Mouse (Mus musculus): Measurements from ENCODE around the gene Grb10. TPM values are rescaled to one million over a fixed set of nuclear protein-coding genes. Genes with fewer than 3 reads are reported as not detected.

Grb10 gene
- polyA plus RNA-seq, 1 experiment = 784 TPM

DNA sequence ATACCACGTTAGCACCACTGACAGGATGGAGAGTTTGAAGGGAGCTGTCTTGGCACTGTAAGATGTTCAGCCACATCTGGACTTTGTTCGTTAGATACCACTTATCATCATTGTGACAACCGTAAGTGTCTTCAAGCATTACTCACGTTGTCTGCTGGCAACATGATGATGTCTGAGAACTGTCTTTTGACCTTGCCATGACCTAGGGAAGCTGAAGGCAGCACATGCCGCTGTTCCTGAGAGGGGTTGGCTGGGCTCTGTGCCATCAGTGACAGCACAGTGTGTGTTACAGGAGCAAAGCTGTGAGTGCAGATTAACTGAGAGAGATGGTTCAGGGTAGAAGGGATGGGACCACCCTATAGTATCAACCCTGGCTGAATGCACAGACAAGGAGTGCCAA lies 137.0 kb downstream of the Grb10 start:
- TF ChIP-seq CTCF (IDR thresholded peaks at IDR 0.05; ENCODE audit: borderline replicate concordance, insufficient read depth, low read length) (no peak), POLR2A (IDR thresholded peaks at IDR 0.05; ENCODE audit: low read depth, low read length) (no peak)
- H3K27ac ChIP-seq (ENCODE audit: insufficient read depth, low read length) = no peak overlapping the region
- H3K4me3 ChIP-seq (ENCODE audit: insufficient read depth, low read length) = no peak overlapping the region
- H3K4me1 ChIP-seq (ENCODE audit: control insufficient read depth, insufficient read depth, low read length) = no peaks in the 10 kb centered on the region

DNA sequence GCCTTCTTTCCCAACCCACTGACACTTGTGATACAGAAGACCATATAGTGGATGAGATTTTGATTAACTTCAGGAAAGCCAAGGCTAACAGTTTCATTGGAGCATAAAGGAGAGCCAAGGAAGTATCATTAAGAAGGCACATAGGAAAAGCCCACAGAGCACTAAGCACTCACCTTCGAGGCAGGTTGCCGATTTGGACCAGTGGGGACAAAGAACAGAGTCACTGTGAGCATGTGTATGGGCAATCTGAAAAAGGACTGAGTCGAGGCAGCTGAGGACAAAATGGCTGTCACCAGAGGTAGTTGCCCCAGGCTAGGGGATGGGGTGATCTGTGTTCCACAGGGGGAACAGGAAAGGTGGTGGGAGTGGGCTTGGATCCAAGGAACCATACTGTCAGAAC lies 140.0 kb downstream of the Grb10 start:
- H3K4me3 ChIP-seq (ENCODE audit: insufficient read depth, low read length) = no peak overlapping the region
- TF ChIP-seq POLR2A (IDR thresholded peaks at IDR 0.05; ENCODE audit: low read depth, low read length) = no peak
- TF ChIP-seq CTCF (IDR thresholded peaks at IDR 0.05; ENCODE audit: borderline replicate concordance, insufficient read depth, low read length) = no peak
- no peak overlapping the region for H3K27ac ChIP-seq (ENCODE audit: insufficient read depth, low read length)
- no peaks in the 10 kb centered on the region for H3K4me1 ChIP-seq (ENCODE audit: control insufficient read depth, insufficient read depth, low read length)

DNA sequence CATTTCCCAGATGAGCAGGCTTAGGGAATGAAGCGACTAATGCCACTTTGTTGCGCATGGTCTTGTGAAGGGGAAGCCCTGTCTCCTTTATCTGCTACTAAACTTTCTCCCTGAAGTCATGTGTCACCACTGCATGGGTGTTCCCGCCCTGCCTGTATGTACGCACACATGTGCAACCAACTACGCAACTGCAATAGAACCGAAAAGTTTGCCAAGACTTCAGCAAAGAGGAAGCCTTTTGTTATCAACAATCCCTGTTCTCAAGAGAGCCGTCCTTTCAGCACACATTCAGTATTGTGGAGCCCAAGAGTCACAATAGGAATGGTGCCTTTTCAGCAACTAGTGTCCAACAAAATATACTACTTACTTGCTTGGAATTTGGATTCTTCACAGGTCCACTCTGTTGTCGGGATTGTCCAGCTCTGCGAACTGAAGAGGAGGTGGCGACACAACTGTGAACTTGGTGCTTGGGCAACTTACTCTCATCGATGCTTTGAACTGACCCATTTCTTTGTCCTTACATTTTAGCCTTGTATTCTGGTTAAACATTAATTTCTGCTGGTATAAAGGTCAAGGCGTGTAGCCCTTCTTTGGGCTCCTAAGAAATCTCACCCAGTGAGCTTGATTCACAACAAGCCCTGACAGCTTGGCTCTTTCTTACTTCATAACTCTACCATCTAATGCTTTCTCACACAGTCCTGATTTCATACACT lies 140.7 kb downstream of the Grb10 start, which contains the start of gene Ddc:
Gene Ddc, minus strand, starts transcription at position 500 of the 713 bp plus-strand sequence.
- Histone ChIP-seq H3K27ac (ENCODE audit: insufficient read depth, low read length) (no peak within 1 kb of the TSS), H3K4me1 (ENCODE audit: control insufficient read depth, insufficient read depth, low read length) (no peaks in the 10 kb centered on the region), H3K4me3 (ENCODE audit: insufficient read depth, low read length) (no peak within 1 kb of the TSS)
- TF ChIP-seq CTCF (IDR thresholded peaks at IDR 0.05; ENCODE audit: borderline replicate concordance, insufficient read depth, low read length) (no peak), POLR2A (IDR thresholded peaks at IDR 0.05; ENCODE audit: low read depth, low read length) (no peak)

DNA sequence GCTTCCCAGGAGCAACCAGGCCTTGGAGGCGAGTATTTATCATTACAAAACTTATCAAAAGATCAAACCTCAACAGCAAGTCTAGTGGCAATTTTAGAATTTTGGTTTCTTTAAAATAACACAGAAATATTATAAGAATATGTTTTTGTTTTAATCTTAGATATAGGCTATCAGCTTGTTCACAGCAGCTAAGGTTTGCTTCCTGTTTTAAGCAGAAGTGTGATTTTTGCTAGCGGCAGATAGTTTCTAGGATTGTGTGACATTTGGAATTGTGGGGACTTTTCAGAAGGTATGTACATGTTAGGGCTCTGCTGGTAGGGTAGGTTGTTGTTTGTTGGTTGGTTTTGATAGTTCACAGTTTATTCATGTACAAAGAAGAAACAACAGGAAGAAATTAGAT lies 143.0 kb downstream of the Grb10 start:
- TF ChIP-seq POLR2A (IDR thresholded peaks at IDR 0.05; ENCODE audit: low read depth, low read length) (no peak), CTCF (IDR thresholded peaks at IDR 0.05; ENCODE audit: borderline replicate concordance, insufficient read depth, low read length) (no peak)
- Histone ChIP-seq H3K27ac (ENCODE audit: insufficient read depth, low read length) (no peak overlapping the region), H3K4me3 (ENCODE audit: insufficient read depth, low read length) (no peak overlapping the region), H3K4me1 (ENCODE audit: control insufficient read depth, insufficient read depth, low read length) (no peaks in the 10 kb centered on the region)

DNA sequence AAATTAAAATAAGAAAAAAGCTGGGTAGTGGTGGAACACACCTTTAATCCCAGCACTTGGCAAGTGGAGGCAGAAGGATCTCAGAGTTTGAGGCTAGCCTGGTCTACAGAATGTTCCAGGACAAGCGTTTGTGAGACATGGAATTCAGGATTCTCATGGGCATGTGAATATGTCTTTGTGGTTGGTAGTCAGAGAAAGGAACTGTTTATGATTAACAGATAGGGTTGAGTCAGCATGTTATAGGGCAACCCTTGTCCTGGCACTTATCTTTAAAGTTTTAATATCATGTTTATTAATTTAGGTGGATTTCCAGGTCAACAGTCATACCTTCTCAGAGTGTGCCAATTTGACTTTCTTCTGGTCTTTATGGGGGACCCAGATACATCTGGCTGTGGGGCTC lies 144.7 kb downstream of the Grb10 start:
- Histone ChIP-seq H3K4me3 (ENCODE audit: insufficient read depth, low read length) (no peak overlapping the region), H3K4me1 (ENCODE audit: control insufficient read depth, insufficient read depth, low read length) (no peaks in the 10 kb centered on the region), H3K27ac (ENCODE audit: insufficient read depth, low read length) (no peak overlapping the region)
- no peak for TF ChIP-seq POLR2A (IDR thresholded peaks at IDR 0.05; ENCODE audit: low read depth, low read length)
- no peak for TF ChIP-seq CTCF (IDR thresholded peaks at IDR 0.05; ENCODE audit: borderline replicate concordance, insufficient read depth, low read length)

DNA sequence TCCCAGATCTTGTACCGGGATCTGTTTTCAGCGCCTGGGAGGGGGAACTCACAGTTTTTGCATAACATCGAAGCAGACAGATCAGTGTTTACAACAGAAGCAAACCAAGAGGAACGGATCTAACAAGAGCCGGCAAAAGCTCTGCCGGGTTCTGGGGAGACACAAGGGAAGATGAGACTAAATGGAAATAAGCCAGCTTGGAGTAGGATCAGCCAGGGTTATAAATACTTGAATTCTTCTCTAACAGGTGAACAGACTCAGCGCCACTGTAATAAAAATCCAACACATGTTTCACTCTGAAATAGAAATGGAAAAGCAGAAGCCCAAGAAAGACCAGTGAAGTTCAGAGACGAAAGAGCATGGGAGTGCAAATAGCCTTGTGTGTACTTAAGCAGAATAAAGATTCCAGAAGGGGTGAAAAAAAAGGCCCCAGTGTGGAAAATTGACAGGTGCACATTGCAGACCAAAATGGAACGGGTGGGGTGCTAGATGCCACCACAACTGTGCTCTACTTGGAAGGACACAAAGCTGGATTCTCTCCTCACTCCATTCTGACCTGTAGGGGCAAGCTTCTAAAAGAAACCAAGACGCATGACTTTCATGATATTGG lies 145.4 kb downstream of the Grb10 start:
- H3K4me3 ChIP-seq (ENCODE audit: insufficient read depth, low read length) = no peak overlapping the region
- TF ChIP-seq CTCF (IDR thresholded peaks at IDR 0.05; ENCODE audit: borderline replicate concordance, insufficient read depth, low read length) (no peak), POLR2A (IDR thresholded peaks at IDR 0.05; ENCODE audit: low read depth, low read length) (no peak)
- H3K4me1 ChIP-seq (ENCODE audit: control insufficient read depth, insufficient read depth, low read length) = no peaks in the 10 kb centered on the region
- no peak overlapping the region for H3K27ac ChIP-seq (ENCODE audit: insufficient read depth, low read length)

DNA sequence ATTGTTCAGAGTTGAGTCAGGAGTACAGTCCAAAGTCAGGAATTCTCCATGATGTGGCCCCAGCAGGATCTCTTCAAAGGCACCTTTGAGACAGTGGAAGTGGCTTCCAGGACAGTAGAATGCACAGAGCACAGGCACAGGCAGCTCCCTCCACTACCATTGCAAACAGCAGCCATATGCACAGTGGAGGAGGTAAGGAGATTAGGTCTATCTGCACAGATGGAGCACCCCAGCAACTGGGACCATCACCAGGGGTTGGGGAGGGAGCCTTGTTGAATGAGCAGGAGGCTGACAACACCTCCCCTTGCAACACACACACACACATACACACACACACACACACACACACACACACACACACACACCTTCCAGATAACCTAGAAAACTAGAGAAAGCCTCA lies 146.7 kb downstream of the Grb10 start:
- H3K4me3 ChIP-seq (ENCODE audit: insufficient read depth, low read length) = no peak overlapping the region
- H3K27ac ChIP-seq (ENCODE audit: insufficient read depth, low read length) = no peak overlapping the region
- H3K4me1 ChIP-seq (ENCODE audit: control insufficient read depth, insufficient read depth, low read length) = no peaks in the 10 kb centered on the region
- TF ChIP-seq CTCF (IDR thresholded peaks at IDR 0.05; ENCODE audit: borderline replicate concordance, insufficient read depth, low read length) (no peak), POLR2A (IDR thresholded peaks at IDR 0.05; ENCODE audit: low read depth, low read length) (no peak)

DNA sequence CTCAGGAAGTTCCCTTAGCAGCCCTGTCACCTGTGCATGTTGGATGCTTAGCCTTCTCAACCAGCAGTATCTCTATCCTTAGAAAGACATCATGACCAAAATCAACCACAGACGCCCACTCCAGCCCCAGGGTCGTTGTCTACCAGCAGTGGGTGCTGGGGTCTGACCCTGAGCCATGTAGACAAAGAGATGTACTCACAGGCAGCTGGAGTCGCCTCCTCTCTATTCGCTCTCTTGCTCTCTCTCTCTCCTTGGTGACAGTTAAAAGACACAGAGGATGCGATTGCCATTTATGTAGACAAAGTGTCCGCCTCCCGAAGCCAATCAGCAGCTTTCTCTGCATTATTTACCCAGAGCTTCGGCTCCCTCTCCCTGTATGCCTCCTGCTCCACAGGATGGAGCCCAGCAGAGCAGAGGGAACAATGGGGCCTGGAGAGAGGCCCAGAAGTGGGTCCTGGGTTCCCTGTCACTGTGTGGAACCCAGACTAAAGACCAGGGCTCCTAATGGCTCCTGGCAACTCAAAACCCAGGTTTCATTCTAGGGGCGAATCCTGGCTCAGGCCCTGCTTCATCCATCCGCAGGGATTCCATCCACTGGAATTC lies 148.2 kb downstream of the Grb10 start:
- Histone ChIP-seq H3K4me1 (ENCODE audit: control insufficient read depth, insufficient read depth, low read length) (no peaks in the 10 kb centered on the region), H3K27ac (ENCODE audit: insufficient read depth, low read length) (no peak overlapping the region)
- TF ChIP-seq POLR2A (IDR thresholded peaks at IDR 0.05; ENCODE audit: low read depth, low read length) = no peak

DNA sequence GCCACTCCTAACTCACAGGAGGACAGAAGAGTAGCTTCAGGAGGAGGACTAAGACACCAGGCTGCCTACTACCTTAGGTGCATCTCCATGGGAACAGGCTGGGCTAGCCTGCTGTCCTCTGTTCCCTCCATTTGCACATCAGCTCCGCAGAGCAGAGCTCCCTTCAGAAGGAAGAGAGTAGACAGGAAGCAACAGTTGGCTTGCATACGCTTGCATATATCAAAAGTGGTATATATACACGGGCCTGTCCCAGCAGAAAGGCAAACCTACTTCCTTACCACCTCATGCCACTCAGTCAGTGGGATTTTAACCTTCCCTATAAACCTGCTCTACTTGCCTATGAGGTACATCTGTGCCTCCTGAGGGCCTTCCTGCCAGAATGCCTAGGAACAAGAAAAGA lies 149.8 kb downstream of the Grb10 start:
- H3K4me1 ChIP-seq (ENCODE audit: control insufficient read depth, insufficient read depth, low read length) = no peaks in the 10 kb centered on the region
- no peak overlapping the region for H3K27ac ChIP-seq (ENCODE audit: insufficient read depth, low read length)
- TF ChIP-seq CTCF (IDR thresholded peaks at IDR 0.05; ENCODE audit: borderline replicate concordance, insufficient read depth, low read length) (no peak), POLR2A (IDR thresholded peaks at IDR 0.05; ENCODE audit: low read depth, low read length) (no peak)
- no peak overlapping the region for H3K4me3 ChIP-seq (ENCODE audit: insufficient read depth, low read length)

More for the DNA sequence above, 148.2 kb downstream of the Grb10 start:
- H3K4me3 ChIP-seq (ENCODE audit: insufficient read depth, low read length) = no peak overlapping the region

DNA sequence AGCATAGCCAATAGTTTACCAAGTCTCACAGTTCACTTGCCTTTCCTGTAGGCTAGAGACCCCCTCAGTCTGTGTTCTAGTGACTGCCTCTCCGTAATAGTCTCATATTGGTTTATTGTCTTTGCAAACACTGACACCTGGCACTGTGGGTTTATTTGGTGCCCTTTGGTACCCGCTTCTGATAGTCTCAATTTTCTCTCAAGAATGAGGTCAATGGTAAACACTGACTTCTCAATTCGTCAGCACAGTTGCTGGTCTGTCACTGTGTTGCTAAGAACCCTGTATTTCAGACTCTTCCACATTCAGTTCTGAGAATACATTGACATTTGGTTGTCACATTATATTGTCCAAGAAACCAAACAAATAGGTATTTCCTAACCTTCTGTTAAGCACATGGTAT lies 150.4 kb downstream of the Grb10 start:
- no peak overlapping the region for H3K4me3 ChIP-seq (ENCODE audit: insufficient read depth, low read length)
- no peak overlapping the region for H3K27ac ChIP-seq (ENCODE audit: insufficient read depth, low read length)
- no peak for TF ChIP-seq POLR2A (IDR thresholded peaks at IDR 0.05; ENCODE audit: low read depth, low read length)
- TF ChIP-seq CTCF (IDR thresholded peaks at IDR 0.05; ENCODE audit: borderline replicate concordance, insufficient read depth, low read length) = no peak
- H3K4me1 ChIP-seq (ENCODE audit: control insufficient read depth, insufficient read depth, low read length) = no peaks in the 10 kb centered on the region
